Comparison of ENCODE assay signal across 8 mouse cellular contexts in genomic region chr10:40347461-40347954, GRCm38 (mm10). TPM values are rescaled to one million over a fixed set of nuclear protein-coding genes. Genes with fewer than 3 reads are reported as not detected.
DNase-seq lines count a peak whose midpoint lies in the region; ATAC-seq and TF ChIP-seq lines count a peak whose summit lies in the region.

No protein-coding gene starts in this region.

- H3K27ac ChIP-seq in intestine, postnatal 0 days (ENCODE audit: low read depth, low read length): no peak overlapping the region
- H3K27ac ChIP-seq in stomach, embryonic 16.5 days (ENCODE audit: low read length): peak overlapping the region; percentile 25; the same call in 1 of the 2 replicates

- no peaks in the 10 kb centered on the region for H3K27me3 ChIP-seq in intestine, postnatal 0 days (replicated peaks; ENCODE audit: control insufficient read depth, insufficient read depth, low read length)
- H3K27me3 ChIP-seq in stomach, embryonic 16.5 days (ENCODE audit: control insufficient read depth, insufficient read depth, low read length): no peaks in the 10 kb centered on the region

- H3K4me3 ChIP-seq in intestine, postnatal 0 days (ENCODE audit: low read depth, low read length): no peak overlapping the region
- 0 out of 2 replicates have a peak overlapping the region, but pooled peaks have one; percentile 74 for H3K4me3 ChIP-seq in stomach, embryonic 16.5 days (replicated peaks; ENCODE audit: low read length)

- no peaks in the 10 kb centered on the region for H3K9me3 ChIP-seq in intestine, postnatal 0 days (ENCODE audit: control insufficient read depth)
- no peaks in the 10 kb centered on the region for H3K9me3 ChIP-seq in stomach, embryonic 16.5 days (replicated peaks; ENCODE audit: control insufficient read depth, low read length)

- H3K4me1 ChIP-seq in intestine, postnatal 0 days (replicated peaks; ENCODE audit: control insufficient read depth, insufficient read depth, low read length): 0 out of 2 replicates have a peak, but pooled peaks cover 2% of the 10 kb centered on the region
- H3K4me1 ChIP-seq in stomach, embryonic 16.5 days (ENCODE audit: control insufficient read depth, insufficient read depth, low read length): peaks cover 7% of the 10 kb centered on the region; the same call in 1 of the 2 replicates

- DNase-seq in cerebellum, adult 9-10 months: peak; percentile 50
- no peak for DNase-seq in cerebellum, postnatal 36 days
- peak; percentile 25 for DNase-seq in thymus, postnatal 0 days (ENCODE audit: low spot score)
- no peak for DNase-seq in thymus, postnatal 36 days
- DNase-seq in frontal cortex, postnatal 36 days (ENCODE audit: low spot score in 2 of 2): no peak
- DNase-seq in lung, postnatal 14 days: no peak

- no peak overlapping the region for H3K4me2 ChIP-seq in intestine, postnatal 0 days (replicated peaks; ENCODE audit: low read depth)
- H3K4me2 ChIP-seq in stomach, embryonic 16.5 days (ENCODE audit: low read depth, low read length): peak overlapping the region; percentile 67

- ATAC-seq in intestine, postnatal 0 days: no peak
- ATAC-seq in stomach, embryonic 16.5 days (ENCODE audit: insufficient read depth, low FRiP score): no peak

- peak; percentile 18; the same call in 1 of the 2 replicates for TF ChIP-seq CTCF in intestine, postnatal 0 days (IDR thresholded peaks at IDR 0.05; ENCODE audit: low read depth)

- WGBS in intestine, postnatal 0 days: 60% methylated on average over 9 of the region's 9 CpGs
- 55% methylated on average over 9 of the region's 9 CpGs for WGBS in stomach, embryonic 16.5 days

- H3K36me3 ChIP-seq in intestine, postnatal 0 days (ENCODE audit: control insufficient read depth, insufficient read depth): no peaks in the 10 kb centered on the region
- H3K36me3 ChIP-seq in stomach, embryonic 16.5 days (ENCODE audit: control insufficient read depth, insufficient read depth, low read length): no peaks in the 10 kb centered on the region

- H3K9ac ChIP-seq in intestine, postnatal 0 days (ENCODE audit: low read depth, low read length): no peak overlapping the region
- H3K9ac ChIP-seq in stomach, embryonic 16.5 days (ENCODE audit: low read length): no peak overlapping the region

RNA-seq across cellular contexts. Expression of gene Cdk19, which starts 8.1 kb away (rescaled TPM):
- 15.8 and 19.7 TPM in 2 replicates for polyA plus RNA-seq in thymus, postnatal 0 days (2015; fragmentation: Nextera tagmentation; extraction: Ambion mirVana)
- 3.0 and 3.2 TPM in 2 replicates for polyA plus RNA-seq in intestine, postnatal 0 days (2015; fragmentation: Nextera tagmentation; extraction: Ambion mirVana)
- 7.8 and 8.4 TPM in 2 replicates for polyA plus RNA-seq in stomach, embryonic 16.5 days (2015; fragmentation: Nextera tagmentation; extraction: Ambion mirVana)

RNA-seq across cellular contexts. Expression of gene Amd1, which starts 45.5 kb away (rescaled TPM):
- polyA plus RNA-seq in thymus, postnatal 0 days (2015; fragmentation: Nextera tagmentation; extraction: Ambion mirVana): 40.1 and 40.3 TPM in 2 replicates
- 24.0 and 25.3 TPM in 2 replicates for polyA plus RNA-seq in intestine, postnatal 0 days (2015; fragmentation: Nextera tagmentation; extraction: Ambion mirVana)
- polyA plus RNA-seq in stomach, embryonic 16.5 days (2015; fragmentation: Nextera tagmentation; extraction: Ambion mirVana): 63.0 and 64.7 TPM in 2 replicates

Comparison
In these comparisons a context has a peak if more than half of its experiments do, and no peak if none do; other contexts are left out.
1. DNase-seq: peak in cerebellum, adult 9-10 months (single experiment) and thymus, postnatal 0 days (single experiment); none in cerebellum, postnatal 36 days (0 of 2), thymus, postnatal 36 days (0 of 2), frontal cortex, postnatal 36 days (0 of 2) and lung, postnatal 14 days (single experiment).